Mouse (Mus musculus): ENCODE measurements around the gene Psma6. TPM values are rescaled to one million over a fixed set of nuclear protein-coding genes. Genes with fewer than 3 reads are reported as not detected.

Gene Psma6
- polyA plus RNA-seq, 1 experiment from 2014 or later: 292 TPM

DNA sequence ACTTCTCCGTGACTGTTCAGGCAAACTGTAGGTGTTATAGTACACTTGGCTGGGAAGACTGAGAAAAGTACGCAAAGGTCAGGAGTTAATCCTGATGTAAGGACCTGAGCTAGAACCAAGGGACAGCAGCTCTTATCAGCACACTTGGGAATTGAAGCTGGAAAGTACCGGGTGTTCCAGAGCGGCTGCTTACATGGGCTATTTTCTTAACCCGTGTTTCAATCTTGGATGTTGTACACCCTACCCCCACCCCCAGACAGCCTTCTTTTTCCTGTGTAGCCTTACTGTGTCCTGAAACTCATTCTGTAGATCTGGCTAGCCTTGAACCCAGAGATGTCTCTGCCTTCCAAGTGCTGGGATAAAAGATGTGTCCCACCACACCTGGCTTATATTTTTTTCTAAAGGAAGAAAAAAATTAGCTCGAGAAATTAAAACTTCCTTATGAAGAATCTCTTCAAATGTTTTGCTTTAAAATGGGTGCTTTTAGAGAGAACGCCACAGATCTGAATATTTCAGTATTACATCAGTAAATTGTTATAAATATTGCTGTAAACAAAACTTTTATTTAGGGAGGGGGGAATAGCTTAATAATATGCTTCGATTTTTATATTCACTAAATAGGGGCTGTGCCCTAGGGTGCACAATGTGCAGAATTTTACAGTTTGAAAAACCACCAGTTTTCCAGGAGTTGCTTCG is 13.7 kb downstream of the Psma6 start:
- Histone ChIP-seq H3K9ac (ENCODE audit: low read depth, low read length) (peak overlapping the region; percentile 90), H3K36me3 (ENCODE audit: control insufficient read depth, insufficient read depth) (no peaks in the 10 kb centered on the region), H3K27ac (ENCODE audit: low read depth, low read length) (peak overlapping the region; percentile 94), H3K9me3 (ENCODE audit: control insufficient read depth) (no peaks in the 10 kb centered on the region), H3K27me3 (replicated peaks; ENCODE audit: control insufficient read depth, insufficient read depth, low read length) (no peaks in the 10 kb centered on the region), H3K4me1 (replicated peaks; ENCODE audit: control insufficient read depth, insufficient read depth, low read length) (peaks cover 8% of the 10 kb centered on the region), H3K4me3 (ENCODE audit: low read depth, low read length) (peak overlapping the region; percentile 96), H3K4me2 (replicated peaks; ENCODE audit: low read depth) (peak overlapping the region; percentile 77)
- peak; percentile 24; the same call in 1 of the 2 replicates for ATAC-seq
- 41% methylated on average over 9 of the region's 9 CpGs for WGBS
- no peak for TF ChIP-seq CTCF (IDR thresholded peaks at IDR 0.05; ENCODE audit: low read depth)

DNA sequence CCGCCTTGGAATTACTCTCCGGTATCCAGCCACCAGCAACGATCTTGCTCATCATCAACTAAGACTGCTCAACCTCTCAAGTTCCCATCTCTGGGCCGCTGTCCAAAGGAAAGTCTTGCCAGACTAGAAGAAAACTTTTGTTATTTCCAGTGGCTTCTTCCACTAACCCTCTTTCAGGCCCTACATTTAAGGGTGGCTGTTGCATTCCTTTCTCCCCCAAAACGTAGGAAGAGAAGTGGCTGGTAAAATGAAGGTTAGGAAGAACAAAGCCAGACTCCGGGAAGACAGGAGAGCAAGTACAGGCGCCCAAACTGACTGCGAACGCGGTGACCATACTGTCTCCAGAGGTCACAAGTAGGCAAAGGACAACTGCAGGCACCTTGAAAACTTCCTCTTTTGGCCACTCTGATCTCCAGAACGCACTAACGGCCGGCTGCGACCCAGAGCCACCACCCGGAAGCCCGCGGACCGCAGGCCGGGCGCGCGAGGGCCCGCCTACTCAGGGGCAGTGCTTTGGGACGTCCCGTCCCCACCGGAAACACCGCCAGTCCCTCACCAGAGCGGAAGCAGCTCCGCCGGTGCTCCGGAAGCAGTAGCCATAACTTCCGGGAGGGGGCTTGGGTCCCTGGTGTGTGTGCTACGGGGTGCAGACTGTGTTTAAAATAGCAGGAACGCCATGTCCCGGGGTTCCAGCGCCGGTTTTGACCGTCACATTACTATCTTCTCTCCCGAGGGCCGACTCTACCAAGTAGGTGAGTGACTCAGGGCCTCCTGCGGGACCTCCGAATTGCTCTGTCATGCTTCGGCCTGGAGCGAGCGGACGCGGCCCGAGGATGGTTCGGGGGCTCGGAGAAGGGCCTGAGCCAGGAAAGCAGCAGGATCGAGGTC is 14.5 kb downstream of the Psma6 start:
- H3K27me3 ChIP-seq (replicated peaks; ENCODE audit: control insufficient read depth, insufficient read depth, low read length): no peaks in the 10 kb centered on the region
- H3K36me3 ChIP-seq (ENCODE audit: control insufficient read depth, insufficient read depth): 0 out of 2 replicates have a peak, but pooled peaks cover under 1% of the 10 kb centered on the region
- peak overlapping the region; percentile 96 for H3K4me3 ChIP-seq (ENCODE audit: low read depth, low read length)
- ATAC-seq: peak; percentile 99
- peak overlapping the region; percentile 77 for H3K4me2 ChIP-seq (replicated peaks; ENCODE audit: low read depth)
- no peaks in the 10 kb centered on the region for H3K9me3 ChIP-seq (ENCODE audit: control insufficient read depth)
- peak overlapping the region; percentile 90 for H3K9ac ChIP-seq (ENCODE audit: low read depth, low read length)
- H3K4me1 ChIP-seq (replicated peaks; ENCODE audit: control insufficient read depth, insufficient read depth, low read length): peaks cover 8% of the 10 kb centered on the region
- 0 out of 2 replicates have a peak, but pooled peaks have one; percentile 14 for TF ChIP-seq CTCF (IDR thresholded peaks at IDR 0.05; ENCODE audit: low read depth)
- peak overlapping the region; percentile 94 for H3K27ac ChIP-seq (ENCODE audit: low read depth, low read length)
- under 1% methylated on average over 51 of the region's 51 CpGs for WGBS

DNA sequence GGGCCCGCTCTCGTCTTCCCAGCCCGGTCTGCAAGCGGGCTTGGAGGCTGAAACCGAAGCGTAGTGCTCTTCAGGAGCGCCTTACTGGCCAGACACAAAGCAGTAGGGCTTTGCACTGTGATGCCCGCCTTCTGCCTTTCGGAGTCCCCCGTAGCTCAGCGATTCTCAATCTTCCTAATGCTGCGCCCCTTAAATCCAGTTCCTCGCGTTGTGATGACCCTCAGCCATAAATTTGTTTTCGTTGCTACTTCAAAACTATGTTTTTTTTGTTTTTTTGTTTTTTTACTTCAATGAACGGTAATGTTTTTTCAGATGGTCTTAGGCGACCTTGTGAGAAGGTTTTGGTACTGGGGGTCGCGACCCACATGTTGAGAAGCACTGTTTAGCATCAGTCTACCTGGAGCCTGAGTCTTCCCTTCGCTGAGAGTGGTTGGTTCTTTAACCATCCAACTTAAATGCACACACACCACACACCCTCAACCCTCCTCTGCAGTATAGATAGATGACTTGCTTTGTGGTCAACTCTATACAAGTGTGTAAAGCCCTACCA is 15.2 kb downstream of the Psma6 start:
- Histone ChIP-seq H3K4me2 (replicated peaks; ENCODE audit: low read depth) (peak overlapping the region; percentile 77), H3K36me3 (ENCODE audit: control insufficient read depth, insufficient read depth) (peaks cover 7% of the 10 kb centered on the region; the same call in 1 of the 2 replicates), H3K4me1 (replicated peaks; ENCODE audit: control insufficient read depth, insufficient read depth, low read length) (peaks cover 8% of the 10 kb centered on the region), H3K9me3 (ENCODE audit: control insufficient read depth) (no peaks in the 10 kb centered on the region), H3K9ac (ENCODE audit: low read depth, low read length) (peak overlapping the region; percentile 90), H3K27me3 (replicated peaks; ENCODE audit: control insufficient read depth, insufficient read depth, low read length) (no peaks in the 10 kb centered on the region), H3K4me3 (ENCODE audit: low read depth, low read length) (peak overlapping the region; percentile 96), H3K27ac (ENCODE audit: low read depth, low read length) (peak overlapping the region; percentile 94)
- peak; percentile 16 for ATAC-seq
- no peak for TF ChIP-seq CTCF (IDR thresholded peaks at IDR 0.05; ENCODE audit: low read depth)
- WGBS: under 1% methylated on average over 20 of the region's 20 CpGs

DNA sequence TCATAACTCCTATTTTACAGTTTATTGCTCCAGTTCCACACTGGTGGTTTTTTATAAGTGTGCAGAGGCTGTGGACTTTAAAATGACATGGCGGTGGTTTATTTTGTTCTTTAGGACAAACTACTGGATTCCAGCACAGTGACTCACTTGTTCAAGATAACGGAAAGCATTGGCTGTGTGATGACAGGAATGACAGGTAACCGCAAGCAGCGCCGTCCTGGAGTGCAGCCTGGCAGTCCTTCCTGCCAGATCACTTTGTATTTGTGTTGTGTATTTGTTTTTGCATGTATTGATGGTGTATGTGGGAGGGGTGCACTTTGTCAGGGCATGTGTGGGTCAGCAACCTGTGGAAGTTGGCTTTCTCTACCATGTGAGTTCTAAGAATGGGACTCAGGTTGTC is 23.9 kb downstream of the Psma6 start:
- Histone ChIP-seq H3K9me3 (ENCODE audit: control insufficient read depth) (no peaks in the 10 kb centered on the region), H3K4me1 (replicated peaks; ENCODE audit: control insufficient read depth, insufficient read depth, low read length) (no peaks in the 10 kb centered on the region), H3K27ac (ENCODE audit: low read depth, low read length) (no peak overlapping the region), H3K36me3 (ENCODE audit: control insufficient read depth, insufficient read depth) (peaks cover 44% of the 10 kb centered on the region), H3K4me3 (ENCODE audit: low read depth, low read length) (no peak overlapping the region), H3K27me3 (replicated peaks; ENCODE audit: control insufficient read depth, insufficient read depth, low read length) (no peaks in the 10 kb centered on the region), H3K4me2 (replicated peaks; ENCODE audit: low read depth) (no peak overlapping the region), H3K9ac (ENCODE audit: low read depth, low read length) (no peak overlapping the region)
- no peak for ATAC-seq
- WGBS: 55% methylated on average over 5 of the region's 5 CpGs
- TF ChIP-seq CTCF (IDR thresholded peaks at IDR 0.05; ENCODE audit: low read depth): no peak

DNA sequence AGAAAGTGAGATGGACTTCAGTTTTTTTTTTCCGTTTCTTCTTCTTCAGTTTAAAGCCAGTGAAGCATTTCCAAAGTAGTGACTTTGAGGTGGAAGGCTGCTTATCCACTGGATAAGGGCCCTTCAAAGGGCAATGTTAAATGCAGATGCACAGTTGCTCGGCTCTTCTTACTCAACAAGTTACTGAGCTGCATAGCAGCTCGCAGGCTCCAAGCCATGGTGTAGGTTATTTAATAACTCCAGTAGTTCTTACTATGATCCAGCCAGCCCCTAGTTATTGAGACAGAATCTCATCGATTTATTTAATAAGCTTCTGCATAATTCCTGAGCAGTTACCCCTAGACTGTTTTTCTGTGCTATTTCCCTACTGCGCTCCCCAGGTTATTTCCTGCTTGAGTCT is 31.2 kb downstream of the Psma6 start:
- Histone ChIP-seq H3K4me3 (ENCODE audit: low read depth, low read length) (no peak overlapping the region), H3K36me3 (ENCODE audit: control insufficient read depth, insufficient read depth) (peaks cover 69% of the 10 kb centered on the region), H3K4me1 (replicated peaks; ENCODE audit: control insufficient read depth, insufficient read depth, low read length) (0 out of 2 replicates have a peak, but pooled peaks cover 7% of the 10 kb centered on the region), H3K9ac (ENCODE audit: low read depth, low read length) (no peak overlapping the region), H3K4me2 (replicated peaks; ENCODE audit: low read depth) (no peak overlapping the region), H3K27me3 (replicated peaks; ENCODE audit: control insufficient read depth, insufficient read depth, low read length) (no peaks in the 10 kb centered on the region), H3K9me3 (ENCODE audit: control insufficient read depth) (no peaks in the 10 kb centered on the region), H3K27ac (ENCODE audit: low read depth, low read length) (peak overlapping the region; percentile 41; the same call in 1 of the 2 replicates)
- ATAC-seq: no peak
- TF ChIP-seq CTCF (IDR thresholded peaks at IDR 0.05; ENCODE audit: low read depth): no peak
- WGBS: 89% methylated on average over 5 of the region's 5 CpGs

DNA sequence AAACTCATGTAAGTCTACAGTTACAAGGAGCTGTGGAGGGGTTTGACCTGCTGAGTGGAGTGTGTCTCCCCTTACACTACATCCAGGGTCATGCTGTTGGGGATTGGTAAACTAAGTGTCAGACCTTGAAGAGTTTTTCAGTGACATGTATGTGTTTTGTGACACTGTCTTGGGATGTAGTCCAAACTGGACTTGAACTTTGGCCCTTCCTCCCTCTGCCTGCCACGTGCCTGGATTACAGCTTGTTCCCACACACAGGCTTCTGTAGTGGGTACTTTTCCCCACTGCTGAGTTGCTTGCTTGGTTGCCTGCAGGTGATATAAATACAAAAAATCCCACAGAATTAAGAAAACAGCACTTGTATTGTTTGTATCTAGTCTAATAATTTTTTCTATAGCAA is 31.7 kb downstream of the Psma6 start:
- peak; percentile 61 for ATAC-seq
- peak overlapping the region; percentile 41; the same call in 1 of the 2 replicates for H3K27ac ChIP-seq (ENCODE audit: low read depth, low read length)
- no peak for TF ChIP-seq CTCF (IDR thresholded peaks at IDR 0.05; ENCODE audit: low read depth)
- WGBS: 5% methylated on average over 1 of the region's 1 CpGs
- H3K4me3 ChIP-seq (ENCODE audit: low read depth, low read length): no peak overlapping the region
- no peaks in the 10 kb centered on the region for H3K9me3 ChIP-seq (ENCODE audit: control insufficient read depth)
- H3K27me3 ChIP-seq (replicated peaks; ENCODE audit: control insufficient read depth, insufficient read depth, low read length): no peaks in the 10 kb centered on the region
- H3K4me2 ChIP-seq (replicated peaks; ENCODE audit: low read depth): no peak overlapping the region
- peaks cover 74% of the 10 kb centered on the region for H3K36me3 ChIP-seq (ENCODE audit: control insufficient read depth, insufficient read depth)
- H3K4me1 ChIP-seq (replicated peaks; ENCODE audit: control insufficient read depth, insufficient read depth, low read length): 0 out of 2 replicates have a peak, but pooled peaks cover 7% of the 10 kb centered on the region
- no peak overlapping the region for H3K9ac ChIP-seq (ENCODE audit: low read depth, low read length)
